Comparison of ENCODE assay signal across 16 mouse cellular contexts in the genomic region with DNA sequence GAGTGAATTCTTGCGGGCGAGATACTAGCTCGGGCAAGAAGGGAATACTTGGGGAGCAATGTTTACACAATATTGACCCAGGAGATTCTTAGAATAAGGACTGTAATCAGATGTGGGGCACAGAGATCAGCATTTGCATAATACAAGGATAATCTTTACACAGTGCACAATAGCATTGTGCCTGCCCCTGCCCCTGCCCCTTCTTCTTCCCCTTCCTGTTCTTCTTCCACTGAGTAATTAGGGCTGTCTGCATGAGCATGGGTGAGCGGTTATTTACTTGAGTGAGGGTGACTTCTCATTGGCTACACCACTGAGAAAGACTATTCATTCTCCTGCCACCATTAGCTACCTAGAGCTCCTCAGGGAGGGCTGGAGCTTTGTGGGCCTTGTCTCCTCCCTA. TPM values are rescaled to one million over a fixed set of nuclear protein-coding genes. Genes with fewer than 3 reads are reported as not detected.
"Had no signal": no experiment of that assay in that cellular context is flagged by ENCODE, and none has a peak within 500 bp of the region (broad histone marks: within the 10 kb centered on the region; RNA-seq: fewer than 3 reads in every experiment).

No protein-coding gene starts in this region.

- H3K4me3 ChIP-seq: limb, embryonic 12.5 days; limb, embryonic 15.5 days had no signal

- H3K36me3 ChIP-seq: limb, embryonic 12.5 days; limb, embryonic 15.5 days had no signal

- H3K27me3 ChIP-seq: limb, embryonic 12.5 days; limb, embryonic 15.5 days had no signal

- H3K9ac ChIP-seq: limb, embryonic 12.5 days; limb, embryonic 15.5 days; liver, embryonic 14.5 days; liver, postnatal 0 days; lung, embryonic 14.5 days had no signal

- H3K9me3 ChIP-seq: limb, embryonic 12.5 days; limb, embryonic 15.5 days had no signal

- DNase-seq: kidney, adult 18-20 months; kidney, adult 9 months; kidney, postnatal 14 days; kidney, postnatal 4 days; left cerebral cortex, postnatal 4 days; liver, postnatal 0 days; lung, embryonic 14.5 days; thymus, adult 18-20 months; thymus, postnatal 36 days had no signal

- H3K27ac ChIP-seq: limb, embryonic 12.5 days; limb, embryonic 15.5 days; liver, embryonic 14.5 days; macrophage had no signal

- ATAC-seq: intestine, embryonic 16.5 days; liver, postnatal 0 days; lung, postnatal 0 days had no signal

- H3K4me2 ChIP-seq: limb, embryonic 12.5 days; limb, embryonic 15.5 days; liver, embryonic 11.5 days; lung, embryonic 14.5 days had no signal

RNA-seq across cellular contexts. Expression of a gene that starts 6.9 kb away (rescaled TPM):
- polyA plus RNA-seq: liver, embryonic 11.5 days; lung, embryonic 14.5 days had no signal
